Mouse (Mus musculus): Measurements from ENCODE around the gene Armc5.

The Armc5 gene

GRCm38 (mm10) chr7:128288923-128289544 is 51.9 kb downstream of the Armc5 start:
- no peak for DNase-seq (ENCODE audit: low spot score in 2 of 2)
